Mouse (Mus musculus): ENCODE data around the gene Sorcs2. TPM values are rescaled to one million over a fixed set of nuclear protein-coding genes. Genes with fewer than 3 reads are reported as not detected.
A peak's percentile ranks its signal among the peaks of the same experiment; 100 is the strongest.

The Sorcs2 gene
- polyA plus RNA-seq, 1 experiment: 2.5 TPM

DNA sequence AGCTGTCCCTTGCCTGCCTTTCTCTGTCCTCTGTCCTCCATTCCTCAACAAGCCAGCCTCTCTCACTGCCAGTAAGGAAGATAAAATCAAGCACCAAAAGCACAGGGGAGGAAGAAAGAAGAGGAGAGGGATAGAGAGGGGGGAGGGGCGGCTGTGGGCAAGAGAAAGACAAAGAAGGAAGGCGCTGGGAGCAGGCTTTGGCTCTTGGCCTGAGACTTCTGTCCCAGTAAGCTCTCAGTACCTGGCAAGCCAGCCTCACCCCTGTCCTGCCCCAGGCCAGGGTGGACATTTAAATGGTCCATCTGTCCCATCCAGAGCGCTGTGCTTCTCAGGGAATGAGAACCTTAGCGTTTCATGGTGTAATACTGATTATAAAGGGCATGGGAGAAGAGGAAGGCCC, 203.3 kb downstream of the Sorcs2 start:
- Histone ChIP-seq H3K4me1 (ENCODE audit: control insufficient read depth, insufficient read depth, low read length) (no peaks in the 10 kb centered on the region), H3K27ac (ENCODE audit: control insufficient read depth, insufficient read depth, low read depth, low read length, poor library complexity) (no peak overlapping the region), H3K4me3 (replicated peaks; ENCODE audit: control insufficient read depth, low read depth, low read length) (no peak overlapping the region)
- TF ChIP-seq POLR2A (IDR thresholded peaks at IDR 0.05; ENCODE audit: borderline replicate concordance, control insufficient read depth, low read depth, low read length) (no peak), CTCF (IDR thresholded peaks at IDR 0.05; ENCODE audit: control insufficient read depth, insufficient read depth, low read length) (no peak)
- 74% methylated on average over 4 of the region's 4 CpGs for WGBS

DNA sequence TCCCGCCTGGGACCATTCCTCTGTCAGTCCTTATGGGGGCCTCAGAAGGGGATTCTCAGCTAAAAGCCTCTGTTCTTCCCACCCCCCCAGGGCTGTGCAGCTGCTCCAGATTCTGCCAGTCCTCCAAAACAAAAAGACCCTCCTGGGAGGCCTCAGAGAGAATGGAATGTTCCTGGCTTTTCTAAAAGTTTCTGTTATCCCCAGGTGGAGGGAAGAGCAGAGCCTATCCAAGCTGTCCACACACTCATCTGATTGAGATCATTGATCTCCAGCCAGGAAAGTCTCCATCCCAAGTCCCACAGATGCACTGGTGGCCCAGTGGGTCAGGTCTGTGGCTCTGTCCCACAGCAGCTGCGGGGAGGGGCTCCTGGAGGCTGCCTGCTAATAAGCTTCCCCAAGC, 205.3 kb downstream of the Sorcs2 start:
- Histone ChIP-seq H3K4me1 (ENCODE audit: control insufficient read depth, insufficient read depth, low read length) (no peaks in the 10 kb centered on the region), H3K27ac (ENCODE audit: control insufficient read depth, insufficient read depth, low read depth, low read length, poor library complexity) (no peak overlapping the region), H3K4me3 (replicated peaks; ENCODE audit: control insufficient read depth, low read depth, low read length) (no peak overlapping the region)
- 65% methylated on average over 2 of the region's 2 CpGs for WGBS
- TF ChIP-seq POLR2A (IDR thresholded peaks at IDR 0.05; ENCODE audit: borderline replicate concordance, control insufficient read depth, low read depth, low read length) (no peak), CTCF (IDR thresholded peaks at IDR 0.05; ENCODE audit: control insufficient read depth, insufficient read depth, low read length) (no peak)

DNA sequence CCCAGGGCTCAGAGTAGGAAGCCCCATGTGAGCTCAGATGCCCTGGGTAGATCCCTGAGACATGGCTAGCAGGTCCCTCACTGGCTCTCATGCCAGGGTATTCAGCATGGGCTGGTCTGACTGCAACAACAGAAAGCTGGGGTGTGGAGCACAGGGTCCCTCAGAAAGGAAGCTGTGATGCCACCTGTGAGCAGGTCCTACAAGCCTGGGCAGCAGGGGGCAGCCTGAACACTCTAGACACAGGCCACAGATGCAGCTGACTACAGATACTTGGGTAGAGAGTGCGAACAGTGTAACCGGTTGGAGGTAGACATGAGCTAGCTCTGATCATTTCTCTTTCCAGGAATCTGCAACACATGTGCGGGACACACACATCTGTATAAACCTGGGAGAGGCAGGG, 206.1 kb downstream of the Sorcs2 start:
- Histone ChIP-seq H3K27ac (ENCODE audit: control insufficient read depth, insufficient read depth, low read depth, low read length, poor library complexity) (no peak overlapping the region), H3K4me3 (replicated peaks; ENCODE audit: control insufficient read depth, low read depth, low read length) (no peak overlapping the region), H3K4me1 (ENCODE audit: control insufficient read depth, insufficient read depth, low read length) (no peaks in the 10 kb centered on the region)
- TF ChIP-seq POLR2A (IDR thresholded peaks at IDR 0.05; ENCODE audit: borderline replicate concordance, control insufficient read depth, low read depth, low read length) (no peak), CTCF (IDR thresholded peaks at IDR 0.05; ENCODE audit: control insufficient read depth, insufficient read depth, low read length) (0 out of 2 replicates have a peak, but pooled peaks have one; percentile 23)
- WGBS: 68% methylated on average over 3 of the region's 3 CpGs

DNA sequence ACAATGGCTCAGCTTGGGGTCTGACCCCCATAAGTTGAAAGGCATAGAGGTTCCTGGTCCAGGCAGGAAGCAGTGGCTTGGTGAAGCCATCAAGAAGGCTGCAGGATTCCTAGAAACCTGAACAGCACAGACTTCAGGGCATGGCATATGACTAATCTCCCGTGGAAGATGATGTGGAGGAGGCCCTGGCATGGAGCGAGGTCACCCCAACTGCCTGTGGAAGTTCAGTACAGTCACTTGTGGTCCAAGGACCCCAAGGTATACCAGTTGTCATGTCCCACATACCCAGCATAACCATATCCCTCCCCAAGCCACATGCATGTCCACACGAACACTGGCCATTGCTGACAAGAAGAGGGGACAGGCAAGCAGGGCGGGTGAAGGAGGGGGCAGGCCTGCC, 206.7 kb downstream of the Sorcs2 start:
- no peak overlapping the region for H3K27ac ChIP-seq (ENCODE audit: control insufficient read depth, insufficient read depth, low read depth, low read length, poor library complexity)
- WGBS: 75% methylated on average over 4 of the region's 4 CpGs
- no peak overlapping the region for H3K4me3 ChIP-seq (replicated peaks; ENCODE audit: control insufficient read depth, low read depth, low read length)
- no peaks in the 10 kb centered on the region for H3K4me1 ChIP-seq (ENCODE audit: control insufficient read depth, insufficient read depth, low read length)
- TF ChIP-seq CTCF (IDR thresholded peaks at IDR 0.05; ENCODE audit: control insufficient read depth, insufficient read depth, low read length) (no peak), POLR2A (IDR thresholded peaks at IDR 0.05; ENCODE audit: borderline replicate concordance, control insufficient read depth, low read depth, low read length) (no peak)

DNA sequence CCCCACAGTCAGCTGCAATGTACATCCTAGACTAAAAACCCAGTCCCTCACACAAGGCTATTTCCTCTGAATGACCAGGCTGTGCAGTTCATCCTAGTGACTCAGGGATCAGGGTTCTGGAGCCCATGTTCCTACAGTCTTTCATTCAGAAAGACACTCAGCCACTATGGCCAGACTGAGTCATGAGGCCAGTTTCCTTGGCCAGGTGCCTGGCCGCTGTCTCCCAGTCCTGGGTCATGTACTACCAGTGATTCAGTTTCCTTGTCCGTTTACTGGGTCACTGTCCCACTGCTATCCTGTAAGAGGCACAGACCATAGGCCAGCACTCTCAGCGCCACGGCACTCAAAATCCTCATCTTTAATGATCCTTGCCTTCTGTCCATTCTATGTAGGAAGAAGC, 209.6 kb downstream of the Sorcs2 start:
- Histone ChIP-seq H3K4me3 (replicated peaks; ENCODE audit: control insufficient read depth, low read depth, low read length) (no peak overlapping the region), H3K27ac (ENCODE audit: control insufficient read depth, insufficient read depth, low read depth, low read length, poor library complexity) (no peak overlapping the region), H3K4me1 (ENCODE audit: control insufficient read depth, insufficient read depth, low read length) (no peaks in the 10 kb centered on the region)
- 82% methylated on average over 4 of the region's 4 CpGs for WGBS
- TF ChIP-seq CTCF (IDR thresholded peaks at IDR 0.05; ENCODE audit: control insufficient read depth, insufficient read depth, low read length) (no peak), POLR2A (IDR thresholded peaks at IDR 0.05; ENCODE audit: borderline replicate concordance, control insufficient read depth, low read depth, low read length) (no peak)

DNA sequence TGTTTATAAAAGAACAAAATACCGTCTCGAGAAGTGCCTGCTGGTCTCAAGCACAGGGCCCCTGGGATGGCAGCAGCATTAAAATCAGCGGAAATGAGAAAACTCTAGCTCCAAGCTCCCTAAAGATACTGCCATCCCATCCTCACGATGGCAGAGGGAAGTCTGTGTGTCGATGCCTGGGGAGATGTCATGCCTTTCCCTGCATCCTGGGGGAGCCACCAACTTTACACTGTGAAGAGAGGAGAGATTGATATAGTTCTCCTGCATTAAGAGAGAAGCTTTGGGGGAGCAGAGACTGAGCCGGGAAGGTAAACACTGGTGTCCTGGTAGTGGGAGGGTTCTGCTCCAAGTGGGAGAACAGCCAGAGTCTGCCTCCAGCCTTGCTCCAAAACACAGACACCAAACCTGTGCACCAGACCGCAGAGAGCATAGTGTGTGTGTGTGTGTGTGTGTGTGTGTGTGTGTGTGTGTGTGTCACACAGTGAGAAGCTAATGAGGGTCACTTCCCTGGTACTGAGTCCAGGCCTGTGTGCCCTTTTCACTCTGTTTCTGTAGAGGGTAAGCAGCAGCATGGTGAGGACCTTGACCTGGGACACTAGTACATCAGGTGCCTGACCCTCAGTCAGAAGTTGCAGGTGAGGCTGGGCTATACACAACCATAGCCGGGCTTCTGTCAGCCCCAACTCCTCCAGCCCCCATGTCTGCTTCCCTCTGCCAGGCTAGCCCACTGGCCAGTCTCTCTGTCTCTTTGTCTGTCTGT, 211.5 kb downstream of the Sorcs2 start:
- Histone ChIP-seq H3K4me3 (replicated peaks; ENCODE audit: control insufficient read depth, low read depth, low read length) (no peak overlapping the region), H3K4me1 (ENCODE audit: control insufficient read depth, insufficient read depth, low read length) (no peaks in the 10 kb centered on the region), H3K27ac (ENCODE audit: control insufficient read depth, insufficient read depth, low read depth, low read length, poor library complexity) (no peak overlapping the region)
- TF ChIP-seq POLR2A (IDR thresholded peaks at IDR 0.05; ENCODE audit: borderline replicate concordance, control insufficient read depth, low read depth, low read length) (no peak), CTCF (IDR thresholded peaks at IDR 0.05; ENCODE audit: control insufficient read depth, insufficient read depth, low read length) (no peak)
- 66% methylated on average over 8 of the region's 8 CpGs for WGBS

DNA sequence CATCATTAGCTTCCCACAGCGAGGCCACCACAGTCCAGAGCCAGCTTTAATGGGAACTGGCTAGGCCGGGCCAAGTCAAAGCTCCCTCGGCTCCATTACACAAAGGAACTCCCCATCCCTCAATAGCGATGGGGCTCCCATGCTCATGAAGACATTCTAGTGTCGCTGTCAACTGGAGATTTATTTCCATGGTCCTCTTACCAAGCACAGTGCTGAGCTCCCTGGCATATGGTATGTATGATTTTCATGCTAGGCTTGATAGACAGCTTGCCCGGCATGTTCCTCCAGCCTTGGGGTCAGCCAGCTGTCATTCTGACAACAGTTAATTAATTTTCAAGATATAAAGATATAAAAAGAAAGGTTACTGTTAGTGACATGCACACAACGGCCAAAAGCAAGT, 215.6 kb downstream of the Sorcs2 start:
- no peaks in the 10 kb centered on the region for H3K4me1 ChIP-seq (ENCODE audit: control insufficient read depth, insufficient read depth, low read length)
- TF ChIP-seq CTCF (IDR thresholded peaks at IDR 0.05; ENCODE audit: control insufficient read depth, insufficient read depth, low read length): no peak
- no peak for TF ChIP-seq POLR2A (IDR thresholded peaks at IDR 0.05; ENCODE audit: borderline replicate concordance, control insufficient read depth, low read depth, low read length)
- 75% methylated on average over 7 of the region's 7 CpGs for WGBS
- no peak overlapping the region for H3K27ac ChIP-seq (ENCODE audit: control insufficient read depth, insufficient read depth, low read depth, low read length, poor library complexity)
- H3K4me3 ChIP-seq (replicated peaks; ENCODE audit: control insufficient read depth, low read depth, low read length): no peak overlapping the region

DNA sequence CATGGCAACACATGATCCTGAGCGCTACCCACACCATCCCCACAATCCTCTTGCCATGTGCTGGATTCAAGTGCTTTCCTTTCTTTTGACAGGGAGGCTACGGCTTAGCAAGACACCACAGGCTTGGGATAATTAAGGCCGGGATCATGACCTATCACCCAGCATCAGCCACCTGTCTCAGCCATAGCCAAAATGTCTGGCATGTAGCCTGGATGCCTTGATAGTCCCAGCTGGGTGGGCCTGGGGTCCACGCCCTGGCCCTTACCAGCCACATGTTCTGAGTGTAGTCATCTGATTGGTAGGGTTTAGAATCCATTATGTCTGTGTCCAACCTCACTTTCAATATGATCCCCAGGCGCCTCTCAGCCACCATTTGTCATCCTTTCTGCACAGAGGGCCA, 218.2 kb downstream of the Sorcs2 start:
- WGBS: 80% methylated on average over 5 of the region's 5 CpGs
- Histone ChIP-seq H3K27ac (ENCODE audit: control insufficient read depth, insufficient read depth, low read depth, low read length, poor library complexity) (no peak overlapping the region), H3K4me1 (ENCODE audit: control insufficient read depth, insufficient read depth, low read length) (no peaks in the 10 kb centered on the region), H3K4me3 (replicated peaks; ENCODE audit: control insufficient read depth, low read depth, low read length) (no peak overlapping the region)
- TF ChIP-seq CTCF (IDR thresholded peaks at IDR 0.05; ENCODE audit: control insufficient read depth, insufficient read depth, low read length) (no peak), POLR2A (IDR thresholded peaks at IDR 0.05; ENCODE audit: borderline replicate concordance, control insufficient read depth, low read depth, low read length) (no peak)

DNA sequence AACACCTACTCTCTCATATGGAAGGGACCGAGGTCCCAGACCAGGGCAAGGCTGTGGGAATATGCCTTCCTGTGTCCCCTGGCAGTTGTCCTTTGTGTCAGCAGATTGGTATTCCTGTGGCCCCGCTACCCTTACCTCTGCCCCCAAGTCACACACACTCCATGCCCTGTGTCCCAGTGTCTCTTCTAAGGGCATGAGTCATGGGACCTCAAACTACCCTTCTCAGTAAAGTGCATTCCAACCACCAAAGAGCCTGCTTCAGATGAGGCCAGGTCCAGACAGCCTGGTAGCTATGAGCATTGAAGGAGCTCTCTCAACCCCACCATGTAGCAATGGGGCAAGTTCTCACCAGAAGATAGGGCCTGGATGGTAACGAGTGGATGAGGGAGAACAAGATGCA, 219.2 kb downstream of the Sorcs2 start:
- Histone ChIP-seq H3K4me3 (replicated peaks; ENCODE audit: control insufficient read depth, low read depth, low read length) (no peak overlapping the region), H3K4me1 (ENCODE audit: control insufficient read depth, insufficient read depth, low read length) (no peaks in the 10 kb centered on the region), H3K27ac (ENCODE audit: control insufficient read depth, insufficient read depth, low read depth, low read length, poor library complexity) (no peak overlapping the region)
- 77% methylated on average over 3 of the region's 3 CpGs for WGBS
- TF ChIP-seq CTCF (IDR thresholded peaks at IDR 0.05; ENCODE audit: control insufficient read depth, insufficient read depth, low read length) (no peak), POLR2A (IDR thresholded peaks at IDR 0.05; ENCODE audit: borderline replicate concordance, control insufficient read depth, low read depth, low read length) (no peak)
